Mouse (Mus musculus): ENCODE measurements around the gene Tgm5. TPM values are rescaled to one million over a fixed set of nuclear protein-coding genes. Genes with fewer than 3 reads are reported as not detected.
A peak's percentile ranks its signal among the peaks of the same experiment; 100 is the strongest.

The Tgm5 gene
- polyA plus RNA-seq, 1 experiment from 2014 or later = 0.09 TPM

GRCm38 (mm10) chr2:121017151-121017550 is 68.5 kb downstream of the Tgm5 start:
- WGBS = 96% methylated on average over 1 of the region's 1 CpGs
- Histone ChIP-seq H3K27me3 (ENCODE audit: control insufficient read depth, insufficient read depth, low read depth, low read length) (no peaks in the 10 kb centered on the region), H3K4me3 (ENCODE audit: low read depth, low read length) (no peak overlapping the region), H3K9ac (ENCODE audit: low read depth, low read length) (no peak overlapping the region), H3K27ac (ENCODE audit: low read length) (no peak overlapping the region), H3K9me3 (replicated peaks; ENCODE audit: control insufficient read depth, low read length, poor library complexity, severe bottlenecking) (peaks cover 4% of the 10 kb centered on the region; the same call in 1 of the 2 replicates), H3K4me1 (ENCODE audit: control insufficient read depth, insufficient read depth, low read length) (no peaks in the 10 kb centered on the region), H3K36me3 (ENCODE audit: control insufficient read depth, insufficient read depth, low read length) (peaks cover 25% of the 10 kb centered on the region), H3K4me2 (ENCODE audit: low read length) (no peak overlapping the region)
- no peak for ATAC-seq

GRCm38 (mm10) chr2:121016226-121016625 is 69.4 kb downstream of the Tgm5 start:
- Histone ChIP-seq H3K9me3 (replicated peaks; ENCODE audit: control insufficient read depth, low read length, poor library complexity, severe bottlenecking) (peaks cover 4% of the 10 kb centered on the region; the same call in 1 of the 2 replicates), H3K4me1 (ENCODE audit: control insufficient read depth, insufficient read depth, low read length) (no peaks in the 10 kb centered on the region), H3K36me3 (ENCODE audit: control insufficient read depth, insufficient read depth, low read length) (peaks cover 25% of the 10 kb centered on the region), H3K4me3 (ENCODE audit: low read depth, low read length) (no peak overlapping the region), H3K4me2 (ENCODE audit: low read length) (no peak overlapping the region), H3K27me3 (ENCODE audit: control insufficient read depth, insufficient read depth, low read depth, low read length) (no peaks in the 10 kb centered on the region), H3K27ac (ENCODE audit: low read length) (no peak overlapping the region), H3K9ac (ENCODE audit: low read depth, low read length) (no peak overlapping the region)
- WGBS = 86% methylated on average over 9 of the region's 9 CpGs
- no peak for ATAC-seq

- Histone ChIP-seq H3K36me3 (ENCODE audit: control insufficient read depth, insufficient read depth, low read length) (peaks cover 25% of the 10 kb centered on the region), H3K9me3 (replicated peaks; ENCODE audit: control insufficient read depth, low read length, poor library complexity, severe bottlenecking) (peaks cover 4% of the 10 kb centered on the region; the same call in 1 of the 2 replicates), H3K9ac (ENCODE audit: low read depth, low read length) (no peak overlapping the region), H3K27me3 (ENCODE audit: control insufficient read depth, insufficient read depth, low read depth, low read length) (no peaks in the 10 kb centered on the region), H3K4me1 (ENCODE audit: control insufficient read depth, insufficient read depth, low read length) (no peaks in the 10 kb centered on the region), H3K4me3 (ENCODE audit: low read depth, low read length) (no peak overlapping the region), H3K4me2 (ENCODE audit: low read length) (no peak overlapping the region), H3K27ac (ENCODE audit: low read length) (no peak overlapping the region)
- ATAC-seq = no peak
- WGBS = 90% methylated on average over 2 of the region's 2 CpGs
Measured at GRCm38 (mm10) chr2:121015507-121015906, 70.1 kb downstream of the Tgm5 start.

GRCm38 (mm10) chr2:121012676-121013075 is 73.0 kb downstream of the Tgm5 start:
- no peak for ATAC-seq
- H3K27me3 ChIP-seq (ENCODE audit: control insufficient read depth, insufficient read depth, low read depth, low read length) = no peaks in the 10 kb centered on the region
- H3K4me2 ChIP-seq (ENCODE audit: low read length) = no peak overlapping the region
- H3K4me3 ChIP-seq (ENCODE audit: low read depth, low read length) = no peak overlapping the region
- peaks cover 1% of the 10 kb centered on the region; the same call in 1 of the 2 replicates for H3K9me3 ChIP-seq (replicated peaks; ENCODE audit: control insufficient read depth, low read length, poor library complexity, severe bottlenecking)
- H3K27ac ChIP-seq (ENCODE audit: low read length) = no peak overlapping the region
- WGBS = 90% methylated on average over 9 of the region's 9 CpGs
- no peak overlapping the region for H3K9ac ChIP-seq (ENCODE audit: low read depth, low read length)
- peaks cover 12% of the 10 kb centered on the region for H3K4me1 ChIP-seq (ENCODE audit: control insufficient read depth, insufficient read depth, low read length)
- peaks cover 19% of the 10 kb centered on the region for H3K36me3 ChIP-seq (ENCODE audit: control insufficient read depth, insufficient read depth, low read length)

GRCm38 (mm10) chr2:121009071-121009677 is 76.5 kb downstream of the Tgm5 start:
- peaks cover 12% of the 10 kb centered on the region for H3K4me1 ChIP-seq (ENCODE audit: control insufficient read depth, insufficient read depth, low read length)
- H3K9ac ChIP-seq (ENCODE audit: low read depth, low read length) = peak overlapping the region; percentile 82

GRCm38 (mm10) chr2:121008664-121009007 is 77.0 kb downstream of the Tgm5 start:
- H3K27ac ChIP-seq (ENCODE audit: low read length) = peak overlapping the region; percentile 34; the same call in 1 of the 2 replicates
- no peaks in the 10 kb centered on the region for H3K27me3 ChIP-seq (ENCODE audit: control insufficient read depth, insufficient read depth, low read depth, low read length)
- no peak for ATAC-seq
- peaks cover 12% of the 10 kb centered on the region for H3K4me1 ChIP-seq (ENCODE audit: control insufficient read depth, insufficient read depth, low read length)
- no peaks in the 10 kb centered on the region for H3K9me3 ChIP-seq (replicated peaks; ENCODE audit: control insufficient read depth, low read length, poor library complexity, severe bottlenecking)
- peak overlapping the region; percentile 82 for H3K9ac ChIP-seq (ENCODE audit: low read depth, low read length)
- peak overlapping the region; percentile 82 for H3K4me2 ChIP-seq (ENCODE audit: low read length)
- 1% methylated on average over 12 of the region's 12 CpGs for WGBS
- H3K36me3 ChIP-seq (ENCODE audit: control insufficient read depth, insufficient read depth, low read length) = peaks cover 10% of the 10 kb centered on the region; the same call in 1 of the 2 replicates
- H3K4me3 ChIP-seq (ENCODE audit: low read depth, low read length) = peak overlapping the region; percentile 79

More at GRCm38 (mm10) chr2:121009071-121009677, 76.5 kb downstream of the Tgm5 start:
- Histone ChIP-seq H3K27me3 (ENCODE audit: control insufficient read depth, insufficient read depth, low read depth, low read length) (no peaks in the 10 kb centered on the region), H3K4me2 (ENCODE audit: low read length) (peak overlapping the region; percentile 82), H3K36me3 (ENCODE audit: control insufficient read depth, insufficient read depth, low read length) (peaks cover 10% of the 10 kb centered on the region; the same call in 1 of the 2 replicates), H3K4me3 (ENCODE audit: low read depth, low read length) (peak overlapping the region; percentile 79), H3K9me3 (replicated peaks; ENCODE audit: control insufficient read depth, low read length, poor library complexity, severe bottlenecking) (no peaks in the 10 kb centered on the region), H3K27ac (ENCODE audit: low read length) (no peak overlapping the region)
- ATAC-seq = no peak
- 26% methylated on average over 5 of the region's 5 CpGs for WGBS

- no peaks in the 10 kb centered on the region for H3K9me3 ChIP-seq (replicated peaks; ENCODE audit: control insufficient read depth, low read length, poor library complexity, severe bottlenecking)
- peak within 1 kb of the TSS; percentile 79 for H3K4me3 ChIP-seq (ENCODE audit: low read depth, low read length)
- peak within 1 kb of the TSS; percentile 82 for H3K9ac ChIP-seq (ENCODE audit: low read depth, low read length)
- peaks cover 10% of the 10 kb centered on the region; the same call in 1 of the 2 replicates for H3K36me3 ChIP-seq (ENCODE audit: control insufficient read depth, insufficient read depth, low read length)
- peak within 1 kb of the TSS; percentile 66 for H3K27ac ChIP-seq (ENCODE audit: low read length)
- WGBS = 3% methylated on average over 32 of the region's 34 CpGs
- H3K4me2 ChIP-seq (ENCODE audit: low read length) = peak within 1 kb of the TSS; percentile 82
- no peaks in the 10 kb centered on the region for H3K27me3 ChIP-seq (ENCODE audit: control insufficient read depth, insufficient read depth, low read depth, low read length)
- ATAC-seq = peak; percentile 97
- peaks cover 12% of the 10 kb centered on the region for H3K4me1 ChIP-seq (ENCODE audit: control insufficient read depth, insufficient read depth, low read length)
Measured at GRCm38 (mm10) chr2:121007925-121008663, 77.5 kb downstream of the Tgm5 start, which contains the start of gene Ccndbp1. TSS of gene Ccndbp1 (plus strand) at chr2:121008403.

- ATAC-seq = no peak
- Histone ChIP-seq H3K9me3 (replicated peaks; ENCODE audit: control insufficient read depth, low read length, poor library complexity, severe bottlenecking) (no peaks in the 10 kb centered on the region), H3K27me3 (ENCODE audit: control insufficient read depth, insufficient read depth, low read depth, low read length) (no peaks in the 10 kb centered on the region), H3K27ac (ENCODE audit: low read length) (no peak overlapping the region), H3K9ac (ENCODE audit: low read depth, low read length) (no peak overlapping the region), H3K4me3 (ENCODE audit: low read depth, low read length) (no peak overlapping the region), H3K36me3 (ENCODE audit: control insufficient read depth, insufficient read depth, low read length) (0 out of 2 replicates have a peak, but pooled peaks cover 3% of the 10 kb centered on the region), H3K4me2 (ENCODE audit: low read length) (no peak overlapping the region), H3K4me1 (ENCODE audit: control insufficient read depth, insufficient read depth, low read length) (peaks cover 12% of the 10 kb centered on the region)
- WGBS = 92% methylated on average over 1 of the region's 1 CpGs
Measured at GRCm38 (mm10) chr2:121006986-121007385, 78.7 kb downstream of the Tgm5 start.
